Mouse (Mus musculus): ENCODE data around the gene Vdac1.

Vdac1 gene

DNA sequence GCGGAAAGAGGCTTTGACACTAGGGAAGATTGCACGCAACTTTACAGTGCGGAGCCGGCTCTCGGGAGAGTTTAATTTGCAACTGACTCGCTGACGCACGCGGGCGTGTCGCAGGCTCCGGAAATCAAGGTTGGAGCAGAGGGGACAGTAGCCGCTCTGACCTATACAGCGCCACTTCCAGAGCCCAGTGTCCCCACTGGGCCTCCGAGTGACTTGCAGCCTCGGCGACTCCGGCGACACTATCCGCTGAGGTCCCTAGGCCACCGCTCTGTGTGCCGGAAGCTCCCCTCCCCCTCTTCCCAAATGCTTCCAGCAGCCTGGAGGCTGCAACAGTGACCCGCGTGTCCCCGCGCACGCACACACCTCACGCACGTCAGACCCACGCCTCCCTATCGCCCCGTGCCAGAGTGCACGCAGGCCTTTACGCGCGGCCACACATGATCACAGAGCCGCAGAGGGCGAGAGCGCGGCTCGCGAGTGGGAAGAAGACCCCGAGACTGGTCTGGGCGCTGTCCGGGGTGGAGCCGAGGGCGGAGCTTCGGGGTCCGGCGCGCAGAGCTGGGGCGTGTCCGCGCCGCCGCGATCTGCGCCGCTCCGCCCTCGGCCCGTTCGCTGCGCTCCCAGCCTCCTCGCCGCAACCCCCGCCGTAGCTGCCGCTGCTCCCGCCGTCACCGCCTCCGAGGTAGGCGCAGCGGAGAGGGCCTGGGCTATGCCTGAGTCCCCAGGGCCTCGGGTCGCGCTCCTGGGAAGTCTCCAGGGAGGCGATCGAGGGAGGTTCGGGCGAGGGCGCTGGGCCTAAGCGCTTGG lies at the start of gene Vdac1:
TSS of gene Vdac1 (plus strand) at position 390 of the 807 bp plus-strand sequence.
- DNase-seq (ENCODE audit: low spot score in 2 of 2) = peak; percentile 91 to 93

DNA sequence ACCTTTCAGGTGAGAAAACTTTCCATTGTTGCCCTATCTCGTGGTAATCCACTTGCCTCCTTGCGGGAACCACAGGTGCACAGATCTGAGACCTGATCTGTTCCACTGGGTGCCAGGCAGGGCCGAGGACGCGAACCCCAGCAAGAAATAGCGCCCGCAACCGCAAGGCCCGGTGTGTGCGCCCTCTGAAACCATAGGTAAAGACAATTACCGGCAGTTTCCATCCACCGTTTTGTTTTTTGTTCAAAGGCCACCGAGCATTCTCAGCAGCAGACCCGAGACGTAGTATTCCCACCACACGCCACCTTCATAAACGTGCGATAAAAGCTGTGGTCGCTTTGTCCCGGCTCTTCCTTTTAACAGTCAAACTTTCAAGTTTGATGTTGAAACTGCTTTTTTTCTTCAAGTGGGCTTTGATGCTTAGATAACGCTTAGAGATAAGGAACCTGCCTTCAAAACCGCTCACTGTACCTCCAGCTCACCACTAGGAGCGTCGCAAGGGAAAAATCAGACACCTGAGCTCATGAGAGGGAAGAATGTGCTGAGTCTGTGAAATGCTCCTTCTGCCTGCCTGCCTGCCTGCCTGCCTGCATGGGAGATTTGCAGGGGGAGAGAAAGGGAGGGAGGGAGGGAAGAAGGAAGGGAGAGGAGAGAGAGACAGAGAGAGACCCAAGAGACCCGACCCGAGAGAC lies 46.4 kb upstream of the Vdac1 start:
- DNase-seq (ENCODE audit: low spot score in 2 of 2) = no peak

DNA sequence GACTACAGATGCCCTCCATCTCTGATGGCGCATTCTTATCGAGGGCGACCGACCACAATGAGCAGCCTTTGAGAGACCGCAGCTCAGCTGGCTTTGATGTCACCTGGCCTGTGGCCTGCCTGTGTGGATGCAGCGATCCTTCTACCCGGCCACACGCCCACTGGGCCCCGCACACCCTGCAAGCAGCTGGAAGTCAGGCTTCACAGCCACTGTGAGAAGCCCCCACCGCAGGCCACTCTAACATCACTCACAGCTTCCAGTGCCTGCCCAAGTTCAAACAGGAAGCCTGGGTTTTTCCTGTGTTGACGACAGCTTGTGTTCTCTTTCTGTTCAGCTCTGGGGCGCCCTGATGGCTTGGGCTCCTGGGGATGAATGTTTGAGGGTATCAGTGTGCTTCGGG lies 42.2 kb upstream of the Vdac1 start:
- no peak for DNase-seq (ENCODE audit: low spot score in 2 of 2)

DNA sequence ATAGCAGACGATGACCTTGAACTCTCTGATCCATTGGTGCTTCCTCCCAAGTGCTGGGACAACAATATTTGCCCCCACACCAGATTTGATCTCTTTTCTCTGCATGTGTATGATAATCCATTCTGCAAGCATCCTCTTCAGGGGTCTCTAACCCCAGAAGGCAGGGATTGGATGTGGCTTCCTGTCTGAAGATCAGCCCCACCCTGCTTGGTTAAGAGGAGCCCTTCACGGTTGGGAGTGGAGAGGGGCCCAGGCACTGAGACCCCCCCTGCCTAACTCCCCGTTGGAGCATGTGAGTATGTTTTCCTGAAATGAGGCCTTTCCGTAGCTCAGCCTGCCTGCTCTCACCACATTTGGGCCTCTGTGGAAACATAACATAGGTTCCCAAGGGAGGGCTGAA lies 41.0 kb upstream of the Vdac1 start:
- DNase-seq (ENCODE audit: low spot score in 2 of 2) = no peak

DNA sequence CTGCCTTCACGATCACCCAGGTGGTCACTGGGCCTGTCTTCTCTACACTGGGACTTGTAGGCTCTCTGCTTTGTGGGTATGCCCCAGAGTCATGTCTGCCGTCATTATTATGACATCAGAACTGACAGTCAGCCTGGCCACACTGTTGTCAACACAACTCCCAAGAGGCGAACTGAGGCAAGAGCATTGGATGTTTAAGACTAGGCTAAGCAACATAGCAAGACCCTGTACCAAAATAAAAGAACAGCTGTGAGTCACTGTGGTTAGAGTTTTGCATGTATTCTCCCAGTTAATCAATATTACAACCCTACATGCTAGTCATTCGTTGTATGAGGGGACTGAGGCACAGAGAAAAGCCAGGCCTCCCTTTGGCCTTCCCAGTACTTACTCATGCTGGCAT lies 40.1 kb upstream of the Vdac1 start:
- no peak for DNase-seq (ENCODE audit: low spot score in 2 of 2)

DNA sequence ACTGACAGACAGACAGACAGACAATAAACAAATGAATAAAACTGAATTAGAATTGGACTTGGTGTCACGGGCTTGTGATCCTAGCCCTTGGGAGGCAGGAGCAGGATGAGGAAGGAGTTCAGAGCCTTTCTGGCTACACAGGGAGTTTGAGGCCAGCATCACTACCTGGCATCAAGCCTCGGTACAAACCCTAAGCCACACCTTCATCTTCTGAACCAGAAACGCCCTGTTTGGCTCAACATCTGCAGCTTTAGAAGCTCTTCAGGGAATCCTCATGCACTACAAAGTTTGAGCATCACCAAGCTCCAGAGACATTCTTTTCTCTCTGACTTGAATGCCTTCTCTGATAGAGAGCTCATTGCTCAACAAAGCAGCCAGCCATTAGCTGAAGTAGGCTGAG lies 39.1 kb upstream of the Vdac1 start:
- DNase-seq (ENCODE audit: low spot score in 2 of 2) = no peak

DNA sequence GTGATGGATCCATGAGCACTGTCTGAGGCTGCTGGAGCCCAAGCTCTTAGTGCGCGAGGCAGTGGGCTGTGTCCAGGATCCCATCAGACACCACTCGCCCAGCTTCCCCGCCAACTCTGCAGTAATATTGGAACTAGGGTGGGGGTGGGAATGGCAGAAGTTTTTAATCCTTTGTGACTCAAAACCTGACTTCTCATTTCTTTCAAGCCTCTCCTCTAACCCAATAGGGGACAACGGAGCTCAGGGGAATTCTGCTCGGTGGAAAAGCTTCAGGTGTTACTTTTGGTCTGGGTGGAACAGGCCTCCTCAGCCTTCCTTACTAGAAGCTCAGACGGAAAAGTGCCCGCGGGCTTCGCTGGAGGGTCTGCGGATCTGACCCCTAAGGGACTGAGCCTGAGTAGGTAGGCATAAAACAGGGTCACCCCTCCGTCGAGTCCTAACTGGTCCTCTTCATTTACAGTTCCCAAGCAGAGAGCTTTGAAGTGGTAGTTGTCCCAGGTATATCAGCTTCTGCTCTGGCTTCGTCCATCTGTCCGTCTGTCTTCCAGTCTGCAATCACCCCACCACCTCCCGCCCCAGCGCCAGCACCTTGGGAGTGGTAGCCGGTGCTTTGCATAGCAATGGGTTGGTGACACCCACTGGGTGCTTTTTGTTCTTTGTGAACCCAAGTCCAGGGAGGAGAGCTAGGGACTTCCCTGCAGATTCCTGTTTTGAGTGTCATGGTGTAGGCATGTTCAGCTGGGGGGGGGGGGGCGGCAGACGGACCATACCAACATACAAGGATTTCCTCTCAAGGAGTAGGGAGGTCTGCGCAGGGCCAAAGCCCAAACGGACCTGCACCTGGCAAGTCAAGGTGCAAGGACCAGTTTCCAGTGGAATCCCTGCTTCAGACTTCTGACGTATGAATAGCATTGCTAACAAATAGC lies 36.0 kb upstream of the Vdac1 start:
- DNase-seq (ENCODE audit: low spot score in 2 of 2) = no peak

DNA sequence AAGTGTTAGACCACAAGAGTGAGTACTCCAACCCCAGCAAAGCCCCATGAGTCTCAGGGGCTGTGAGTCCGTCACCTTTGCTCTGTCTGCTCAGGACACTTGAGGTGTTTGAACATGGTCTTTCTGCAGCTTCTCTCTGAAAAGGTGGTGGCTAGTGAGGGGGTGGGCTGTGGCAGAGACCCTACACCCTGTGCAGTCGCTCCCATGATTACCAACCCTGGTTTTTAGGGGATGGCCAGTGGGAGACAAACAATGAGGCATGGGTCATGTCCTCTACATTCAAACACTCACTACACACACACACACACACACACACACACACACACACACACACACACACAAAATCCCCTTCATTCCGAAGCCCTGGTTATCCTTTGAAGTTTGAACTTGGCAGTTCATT lies 33.3 kb upstream of the Vdac1 start:
- no peak for DNase-seq (ENCODE audit: low spot score in 2 of 2)

DNA sequence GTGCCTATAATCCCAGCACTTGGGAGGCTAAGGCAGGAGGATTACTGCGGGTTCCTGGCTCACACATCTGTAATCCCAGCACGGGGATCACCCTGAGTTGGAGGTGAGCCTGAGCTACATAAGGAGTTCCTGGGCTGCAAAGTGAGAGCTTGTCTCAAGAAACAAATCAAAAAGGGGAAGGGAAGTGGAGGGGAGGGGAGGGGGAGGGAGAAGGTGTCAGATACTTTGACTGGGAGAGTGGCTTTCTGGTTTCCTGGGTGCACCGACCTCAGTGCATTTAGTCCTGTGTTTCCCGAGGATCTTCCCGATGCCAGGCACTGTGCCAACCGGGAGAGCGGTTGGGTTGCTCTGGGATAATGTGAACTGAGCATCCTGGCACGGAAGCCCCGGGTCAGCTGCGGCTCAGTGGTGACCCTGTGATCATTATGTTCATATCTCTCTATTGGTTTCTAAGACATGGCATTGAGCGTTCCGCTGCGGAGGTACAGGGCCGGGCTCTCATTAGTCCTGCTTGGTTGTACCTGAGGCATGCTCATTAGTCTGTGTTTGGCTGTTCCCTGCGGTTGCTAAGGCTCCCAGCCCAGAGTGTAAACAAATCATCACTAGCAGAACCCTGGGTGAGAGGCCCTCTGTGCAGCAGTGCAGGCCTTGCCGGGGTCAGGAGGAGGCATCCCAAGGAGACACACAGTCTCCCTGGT lies 28.1 kb upstream of the Vdac1 start:
- peak; percentile 41 to 48 for DNase-seq (ENCODE audit: low spot score in 2 of 2)

DNA sequence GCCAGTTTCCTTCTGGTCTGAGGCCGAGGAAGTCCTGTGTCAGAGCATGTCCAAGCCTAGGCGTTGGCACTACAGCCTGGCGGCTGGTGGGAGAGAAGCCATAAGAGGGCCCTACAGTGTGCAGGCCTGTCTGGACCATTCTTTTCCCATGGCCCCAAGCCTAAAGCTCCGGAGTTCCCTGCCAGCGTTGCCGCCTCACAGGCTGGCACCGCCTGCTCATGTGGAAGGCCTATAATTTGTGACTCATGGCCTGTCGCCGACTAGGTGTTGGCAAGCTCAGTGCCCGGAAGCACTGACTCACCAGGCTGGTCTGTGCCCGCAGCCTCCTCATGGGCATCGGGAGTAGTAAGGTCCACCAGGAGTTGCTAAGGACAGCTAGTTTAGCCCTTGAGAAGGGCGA lies 27.0 kb upstream of the Vdac1 start:
- peak; percentile 74 to 76 for DNase-seq (ENCODE audit: low spot score in 2 of 2)

DNA sequence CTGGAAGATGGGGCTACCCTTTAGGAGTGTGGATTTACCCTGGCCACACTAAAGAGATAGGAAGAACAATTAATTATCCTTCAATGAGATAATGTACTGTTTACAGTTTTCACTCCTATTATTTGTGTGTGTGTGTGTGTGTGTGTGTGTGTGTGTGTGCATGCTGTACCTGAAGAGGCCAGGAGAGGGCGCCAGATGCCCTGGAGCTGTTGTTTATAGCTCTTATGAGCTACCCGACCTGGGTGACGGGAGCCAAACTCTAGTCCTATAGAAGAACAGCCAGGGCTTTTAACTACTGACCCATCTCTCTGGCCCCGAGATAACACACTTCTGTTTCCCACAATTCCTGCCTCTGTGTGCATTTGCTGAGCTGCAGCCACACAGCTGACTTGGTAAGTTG lies 25.4 kb upstream of the Vdac1 start:
- no peak for DNase-seq (ENCODE audit: low spot score in 2 of 2)

DNA sequence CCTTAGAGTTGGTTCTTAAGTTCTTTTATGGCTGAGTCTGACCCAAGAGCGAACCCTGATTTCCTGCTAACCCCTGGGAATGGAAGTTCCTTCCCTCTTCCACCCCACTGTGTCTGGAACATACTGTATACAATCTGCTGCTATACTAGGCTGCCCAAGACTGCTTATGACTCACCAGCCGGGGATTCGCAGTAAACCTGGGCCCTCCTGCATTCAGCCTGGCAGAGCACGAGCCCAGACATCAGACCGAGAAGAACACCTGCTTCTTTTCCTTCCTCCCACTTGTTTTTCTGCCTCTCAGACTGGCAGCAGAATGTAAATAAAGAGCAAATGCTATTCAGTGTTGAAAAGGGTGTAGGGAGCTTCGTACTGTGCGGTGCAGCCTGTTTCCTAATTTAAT lies 24.7 kb upstream of the Vdac1 start:
- DNase-seq (ENCODE audit: low spot score in 2 of 2) = peak; percentile 63 to 81

DNA sequence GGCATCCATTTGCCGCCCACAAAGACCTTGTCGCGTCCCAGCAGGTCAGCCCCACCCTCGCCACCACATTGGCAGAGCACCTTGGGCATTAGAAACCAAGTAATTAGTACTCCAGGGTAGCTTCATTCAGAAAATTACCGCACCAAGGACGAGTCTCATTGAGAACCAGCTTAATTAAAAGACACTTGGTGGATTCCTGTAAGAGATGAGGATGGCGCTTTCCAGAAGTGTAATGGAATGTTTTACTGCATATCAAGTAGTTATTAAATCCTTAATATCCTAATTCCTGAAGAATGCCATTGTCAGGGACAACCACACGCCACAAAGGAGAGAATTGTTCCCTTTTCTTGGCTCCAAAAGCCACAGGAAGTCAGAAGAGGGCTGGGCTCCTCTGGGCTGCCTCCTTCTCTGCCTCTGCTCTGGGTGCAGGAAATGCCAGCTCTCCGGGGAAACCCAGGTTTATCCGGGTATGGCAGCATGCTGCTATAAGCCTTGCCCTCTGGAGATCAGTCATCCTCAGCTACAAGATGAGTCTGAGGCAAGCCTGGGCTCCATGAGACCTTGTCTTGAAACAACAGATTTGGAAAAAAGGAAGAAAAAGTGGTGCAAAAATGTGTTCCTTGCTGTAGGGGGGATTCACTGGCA lies 22.9 kb upstream of the Vdac1 start:
- DNase-seq (ENCODE audit: low spot score in 2 of 2) = no peak

DNA sequence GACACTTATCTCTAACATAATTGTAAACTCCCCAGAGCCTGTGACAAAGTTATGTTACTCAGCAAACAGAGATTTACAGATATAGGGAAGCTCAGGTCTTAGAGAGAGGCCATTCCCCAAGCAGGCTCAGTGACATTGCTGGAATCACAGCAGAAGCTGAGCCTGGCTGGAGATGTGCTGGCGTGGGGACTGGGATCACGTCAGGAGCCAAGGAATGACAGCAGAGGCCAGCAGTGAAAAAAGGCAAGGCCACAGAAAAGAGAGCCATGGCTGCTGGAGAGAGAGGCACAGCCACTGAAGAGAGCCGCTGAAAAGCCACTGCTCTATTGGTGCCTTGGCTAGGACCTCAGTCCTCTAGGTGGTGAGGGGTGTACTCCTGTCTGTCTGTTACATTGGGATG lies 22.3 kb upstream of the Vdac1 start:
- no peak for DNase-seq (ENCODE audit: low spot score in 2 of 2)

DNA sequence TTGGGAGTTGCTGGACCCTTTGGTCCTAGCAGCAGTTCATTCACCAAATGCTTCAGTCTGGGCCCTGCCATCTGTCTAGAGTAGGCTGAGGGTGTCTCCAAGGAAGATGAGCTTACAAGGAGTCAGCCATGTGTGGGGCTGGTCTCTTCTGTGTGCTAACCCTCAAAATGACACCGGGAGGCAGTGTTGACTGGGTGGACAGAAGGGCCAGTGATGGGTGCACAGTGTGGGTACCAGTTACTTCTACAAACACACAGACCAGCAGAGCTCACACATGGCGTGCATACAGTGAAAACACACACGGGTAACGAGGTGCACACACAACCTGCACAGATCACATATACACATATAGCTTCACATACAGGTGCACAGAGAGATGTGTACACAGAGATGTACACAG lies 21.6 kb upstream of the Vdac1 start:
- DNase-seq (ENCODE audit: low spot score in 2 of 2) = no peak

DNA sequence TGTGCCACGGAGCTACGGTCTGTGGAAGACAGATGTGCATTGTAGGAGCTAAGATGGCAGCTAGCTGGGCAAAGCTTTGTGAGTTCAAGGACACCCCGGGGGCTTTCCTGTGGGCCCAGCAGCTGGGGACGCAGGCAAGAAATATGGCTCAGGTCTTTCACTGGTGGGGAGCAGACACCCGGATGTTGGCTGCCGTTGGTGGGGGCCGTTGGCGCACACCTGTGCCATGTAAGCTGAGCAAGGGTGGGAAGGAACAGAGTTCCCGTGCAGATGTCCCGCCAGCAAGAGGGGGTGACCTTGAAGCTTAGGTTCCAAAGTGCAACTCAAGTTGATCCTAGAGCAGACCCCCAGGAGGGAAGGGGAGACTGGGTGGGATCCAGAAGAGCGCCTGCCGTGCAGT lies 21.1 kb upstream of the Vdac1 start:
- DNase-seq (ENCODE audit: low spot score in 2 of 2) = no peak

DNA sequence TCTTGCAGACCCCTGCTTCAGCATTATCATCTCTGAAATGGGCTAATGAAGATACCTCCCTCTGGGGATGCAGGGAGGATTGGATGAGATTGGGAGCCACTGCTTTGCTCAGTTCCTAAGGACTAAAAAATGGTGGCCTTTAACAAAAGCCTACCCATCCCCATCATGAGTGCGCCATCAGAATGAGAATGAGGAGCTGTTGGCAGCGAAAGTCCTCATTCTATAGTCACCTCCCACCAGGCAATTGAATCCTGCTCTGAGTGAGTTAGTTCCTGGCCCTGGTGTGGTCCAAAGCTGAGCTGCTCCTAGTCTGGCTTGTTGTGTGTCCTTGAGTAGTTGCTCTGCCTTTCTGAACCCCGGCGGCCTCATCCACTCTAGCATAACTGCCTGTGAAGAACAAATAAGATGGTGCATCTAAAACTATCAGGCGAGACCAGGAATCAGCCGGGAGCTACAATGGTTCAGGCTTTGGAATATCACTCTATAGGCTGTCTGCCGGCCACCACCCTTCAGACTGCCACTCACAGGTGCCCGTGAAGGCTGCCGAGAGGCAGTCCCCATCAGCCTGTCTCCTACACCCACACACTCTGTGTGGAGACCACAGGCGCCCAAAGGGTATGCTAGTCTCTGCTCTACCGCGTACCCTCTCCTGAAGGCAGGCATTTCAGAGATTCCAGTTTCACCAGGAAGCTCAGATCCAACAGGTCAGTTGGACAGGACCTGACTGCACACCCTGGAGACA lies 20.4 kb upstream of the Vdac1 start:
- DNase-seq (ENCODE audit: low spot score in 2 of 2) = no peak

DNA sequence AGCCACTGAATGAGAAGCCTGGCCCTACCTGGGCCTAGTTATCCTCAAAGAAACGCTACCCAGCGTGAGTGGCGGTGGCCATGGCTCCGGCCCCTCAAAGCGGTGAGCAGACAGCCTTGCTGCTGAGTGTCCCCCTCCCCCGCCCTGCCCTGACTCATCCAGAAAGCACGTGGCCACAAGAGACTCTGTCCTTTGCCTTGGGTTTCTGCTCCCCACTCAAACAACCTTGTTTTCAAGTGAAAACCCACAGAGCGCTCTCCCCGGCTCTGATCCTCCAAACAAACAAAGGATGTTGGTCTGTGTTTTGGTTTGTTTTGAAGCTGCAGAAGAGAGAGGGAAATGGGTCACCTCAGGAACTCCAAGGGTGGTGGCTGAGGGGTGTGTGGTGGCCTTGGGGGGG lies 19.7 kb upstream of the Vdac1 start:
- no peak for DNase-seq (ENCODE audit: low spot score in 2 of 2)

DNA sequence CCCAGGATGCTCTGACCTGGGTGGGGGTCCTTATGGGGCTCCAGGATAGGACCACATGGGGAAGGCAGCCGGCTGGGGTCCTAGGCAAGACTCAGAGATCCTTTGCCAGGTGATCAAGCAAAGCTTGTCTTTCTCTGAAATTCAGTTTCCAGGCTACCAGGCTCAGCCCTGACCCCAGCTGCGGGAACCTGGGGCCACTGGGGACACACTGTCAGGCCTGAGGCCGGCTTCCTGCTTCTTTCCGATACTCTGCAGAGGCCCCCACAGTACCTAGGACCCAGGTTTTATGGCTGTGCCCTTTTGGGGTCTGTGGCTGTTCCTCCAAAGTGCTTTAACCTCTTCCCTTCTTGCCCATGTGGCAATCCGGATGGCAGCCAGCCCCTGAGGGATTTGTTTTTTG lies 19.2 kb upstream of the Vdac1 start:
- no peak for DNase-seq (ENCODE audit: low spot score in 2 of 2)

DNA sequence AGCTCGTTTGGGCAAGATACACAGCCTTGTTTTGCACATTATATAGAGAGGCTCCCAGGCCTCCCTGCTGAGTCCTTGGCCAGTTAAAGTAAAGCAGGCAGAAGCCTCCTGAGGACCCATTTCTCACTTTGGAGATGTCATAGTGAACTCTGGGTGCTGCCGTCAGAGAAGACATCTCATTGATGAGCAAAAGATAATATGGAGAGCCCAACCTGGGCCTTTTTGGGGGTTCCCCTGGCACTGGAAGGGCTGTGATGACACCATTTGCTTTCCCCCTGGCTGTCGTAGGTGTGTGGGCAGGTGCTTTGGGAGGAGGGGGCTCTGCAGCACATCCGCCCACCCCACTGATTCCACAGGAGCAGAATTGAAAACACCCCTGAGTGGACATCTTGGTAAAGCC lies 18.4 kb upstream of the Vdac1 start:
- no peak for DNase-seq (ENCODE audit: low spot score in 2 of 2)

DNA sequence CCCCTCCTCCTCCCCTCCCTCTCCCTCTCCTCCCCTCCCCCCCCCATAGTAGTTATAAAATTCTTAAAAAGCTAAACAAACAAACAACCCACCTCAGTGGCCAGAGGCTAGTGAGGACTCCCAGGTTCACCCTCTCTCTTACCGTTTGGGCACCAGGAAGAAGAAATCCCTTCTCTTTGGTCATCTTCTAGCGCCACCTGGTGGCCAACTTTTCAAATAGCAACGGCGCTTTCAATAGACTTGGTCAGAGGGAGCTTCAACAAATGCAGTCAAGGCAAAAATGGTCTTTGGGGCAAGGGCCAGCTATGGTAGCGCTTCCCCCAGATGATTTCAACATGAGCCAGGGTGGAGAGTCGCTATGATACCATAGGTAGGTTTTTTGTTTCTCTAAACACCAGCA lies 17.5 kb upstream of the Vdac1 start:
- peak; percentile 75 to 91 for DNase-seq (ENCODE audit: low spot score in 2 of 2)
